Mouse (Mus musculus): ENCODE measurements around the gene Cdk9. TPM values are rescaled to one million over a fixed set of nuclear protein-coding genes. Genes with fewer than 3 reads are reported as not detected.

The Cdk9 gene
- polyA plus RNA-seq, 1 experiment = 109 TPM

- H3K9ac ChIP-seq (ENCODE audit: low read depth, poor library complexity, severe bottlenecking) = no peak overlapping the region
Observed at GRCm38 (mm10) chr2:32724149-32724548, 11.3 kb upstream of the Cdk9 start.

GRCm38 (mm10) chr2:32722581-32722980, 9.7 kb upstream of the Cdk9 start:
- TF ChIP-seq POLR2A (IDR thresholded peaks at IDR 0.05; ENCODE audit: insufficient read depth, low read length) (no peak), CTCF (IDR thresholded peaks at IDR 0.05; ENCODE audit: low read depth, low read length) (no peak), EP300 (IDR thresholded peaks at IDR 0.05; ENCODE audit: insufficient read depth, low read depth, low read length) (no peak)
- no peak overlapping the region for H3K4me3 ChIP-seq (ENCODE audit: low read depth, low read length)
- no peaks in the 10 kb centered on the region for H3K36me3 ChIP-seq (ENCODE audit: control insufficient read depth, insufficient read depth, low read length, poor library complexity, severe bottlenecking)
- H3K4me1 ChIP-seq (ENCODE audit: control insufficient read depth, insufficient read depth, low read length) = peaks cover 2% of the 10 kb centered on the region
- no peaks in the 10 kb centered on the region for H3K27me3 ChIP-seq (ENCODE audit: control insufficient read depth, insufficient read depth, low read length, poor library complexity, severe bottlenecking)
- H3K27ac ChIP-seq (ENCODE audit: insufficient read depth, low read length) = no peak overlapping the region
- no peaks in the 10 kb centered on the region for H3K9me3 ChIP-seq (replicated peaks; ENCODE audit: control insufficient read depth, insufficient read depth, low read length, poor library complexity, severe bottlenecking)
- no peak overlapping the region for H3K9ac ChIP-seq (ENCODE audit: low read depth, poor library complexity, severe bottlenecking)

More at GRCm38 (mm10) chr2:32724149-32724548, 11.3 kb upstream of the Cdk9 start:
- no peaks in the 10 kb centered on the region for H3K36me3 ChIP-seq (ENCODE audit: control insufficient read depth, insufficient read depth, low read length, poor library complexity, severe bottlenecking)
- H3K27ac ChIP-seq (ENCODE audit: insufficient read depth, low read length) = no peak overlapping the region
- H3K9me3 ChIP-seq (replicated peaks; ENCODE audit: control insufficient read depth, insufficient read depth, low read length, poor library complexity, severe bottlenecking) = no peaks in the 10 kb centered on the region
- no peak overlapping the region for H3K4me3 ChIP-seq (ENCODE audit: low read depth, low read length)
- H3K4me1 ChIP-seq (ENCODE audit: control insufficient read depth, insufficient read depth, low read length) = peaks cover 4% of the 10 kb centered on the region
- H3K27me3 ChIP-seq (ENCODE audit: control insufficient read depth, insufficient read depth, low read length, poor library complexity, severe bottlenecking) = no peaks in the 10 kb centered on the region
- TF ChIP-seq CTCF (IDR thresholded peaks at IDR 0.05; ENCODE audit: low read depth, low read length) (no peak), EP300 (IDR thresholded peaks at IDR 0.05; ENCODE audit: insufficient read depth, low read depth, low read length) (no peak), POLR2A (IDR thresholded peaks at IDR 0.05; ENCODE audit: insufficient read depth, low read length) (no peak)

GRCm38 (mm10) chr2:32722046-32722445, 9.2 kb upstream of the Cdk9 start:
- no peak overlapping the region for H3K9ac ChIP-seq (ENCODE audit: low read depth, poor library complexity, severe bottlenecking)
- H3K4me3 ChIP-seq (ENCODE audit: low read depth, low read length) = no peak overlapping the region
- H3K9me3 ChIP-seq (replicated peaks; ENCODE audit: control insufficient read depth, insufficient read depth, low read length, poor library complexity, severe bottlenecking) = no peaks in the 10 kb centered on the region
- H3K36me3 ChIP-seq (ENCODE audit: control insufficient read depth, insufficient read depth, low read length, poor library complexity, severe bottlenecking) = no peaks in the 10 kb centered on the region
- H3K4me1 ChIP-seq (ENCODE audit: control insufficient read depth, insufficient read depth, low read length) = peaks cover 2% of the 10 kb centered on the region
- TF ChIP-seq POLR2A (IDR thresholded peaks at IDR 0.05; ENCODE audit: insufficient read depth, low read length) (no peak), EP300 (IDR thresholded peaks at IDR 0.05; ENCODE audit: insufficient read depth, low read depth, low read length) (no peak), CTCF (IDR thresholded peaks at IDR 0.05; ENCODE audit: low read depth, low read length) (no peak)
- H3K27ac ChIP-seq (ENCODE audit: insufficient read depth, low read length) = no peak overlapping the region
- no peaks in the 10 kb centered on the region for H3K27me3 ChIP-seq (ENCODE audit: control insufficient read depth, insufficient read depth, low read length, poor library complexity, severe bottlenecking)

GRCm38 (mm10) chr2:32720681-32721229, 7.9 kb upstream of the Cdk9 start, which contains the start of gene Sh2d3c:
Gene Sh2d3c, plus strand, starts transcription at chr2:32721055.
- Histone ChIP-seq H3K36me3 (ENCODE audit: control insufficient read depth, insufficient read depth, low read length, poor library complexity, severe bottlenecking) (no peaks in the 10 kb centered on the region), H3K4me3 (ENCODE audit: low read depth, low read length) (no peak within 1 kb of the TSS), H3K9ac (ENCODE audit: low read depth, poor library complexity, severe bottlenecking) (0 out of 2 replicates have a peak within 1 kb of the TSS, but pooled peaks have one; percentile 1), H3K27me3 (ENCODE audit: control insufficient read depth, insufficient read depth, low read length, poor library complexity, severe bottlenecking) (no peaks in the 10 kb centered on the region), H3K9me3 (replicated peaks; ENCODE audit: control insufficient read depth, insufficient read depth, low read length, poor library complexity, severe bottlenecking) (no peaks in the 10 kb centered on the region), H3K4me1 (ENCODE audit: control insufficient read depth, insufficient read depth, low read length) (peaks cover 2% of the 10 kb centered on the region), H3K27ac (ENCODE audit: insufficient read depth, low read length) (no peak within 1 kb of the TSS)
- TF ChIP-seq POLR2A (IDR thresholded peaks at IDR 0.05; ENCODE audit: insufficient read depth, low read length) (no peak), CTCF (IDR thresholded peaks at IDR 0.05; ENCODE audit: low read depth, low read length) (no peak)

- Histone ChIP-seq H3K9ac (ENCODE audit: low read depth, poor library complexity, severe bottlenecking) (no peak overlapping the region), H3K4me3 (ENCODE audit: low read depth, low read length) (no peak overlapping the region), H3K9me3 (replicated peaks; ENCODE audit: control insufficient read depth, insufficient read depth, low read length, poor library complexity, severe bottlenecking) (no peaks in the 10 kb centered on the region), H3K27me3 (ENCODE audit: control insufficient read depth, insufficient read depth, low read length, poor library complexity, severe bottlenecking) (no peaks in the 10 kb centered on the region), H3K27ac (ENCODE audit: insufficient read depth, low read length) (no peak overlapping the region), H3K4me1 (ENCODE audit: control insufficient read depth, insufficient read depth, low read length) (peaks cover 2% of the 10 kb centered on the region), H3K36me3 (ENCODE audit: control insufficient read depth, insufficient read depth, low read length, poor library complexity, severe bottlenecking) (no peaks in the 10 kb centered on the region)
- TF ChIP-seq EP300 (IDR thresholded peaks at IDR 0.05; ENCODE audit: insufficient read depth, low read depth, low read length) = no peak
- no peak for TF ChIP-seq CTCF (IDR thresholded peaks at IDR 0.05; ENCODE audit: low read depth, low read length)
- TF ChIP-seq POLR2A (IDR thresholded peaks at IDR 0.05; ENCODE audit: insufficient read depth, low read length) = no peak
Observed at GRCm38 (mm10) chr2:32720053-32720452, 7.2 kb upstream of the Cdk9 start.

- H3K4me3 ChIP-seq (ENCODE audit: low read depth, low read length) = no peak overlapping the region
- no peak overlapping the region for H3K27ac ChIP-seq (ENCODE audit: insufficient read depth, low read length)
- peaks cover 6% of the 10 kb centered on the region for H3K4me1 ChIP-seq (ENCODE audit: control insufficient read depth, insufficient read depth, low read length)
- no peaks in the 10 kb centered on the region for H3K36me3 ChIP-seq (ENCODE audit: control insufficient read depth, insufficient read depth, low read length, poor library complexity, severe bottlenecking)
- no peaks in the 10 kb centered on the region for H3K27me3 ChIP-seq (ENCODE audit: control insufficient read depth, insufficient read depth, low read length, poor library complexity, severe bottlenecking)
- H3K9ac ChIP-seq (ENCODE audit: low read depth, poor library complexity, severe bottlenecking) = no peak overlapping the region
- TF ChIP-seq CTCF (IDR thresholded peaks at IDR 0.05; ENCODE audit: low read depth, low read length) = no peak
- no peak for TF ChIP-seq EP300 (IDR thresholded peaks at IDR 0.05; ENCODE audit: insufficient read depth, low read depth, low read length)
- no peak for TF ChIP-seq POLR2A (IDR thresholded peaks at IDR 0.05; ENCODE audit: insufficient read depth, low read length)
- H3K9me3 ChIP-seq (replicated peaks; ENCODE audit: control insufficient read depth, insufficient read depth, low read length, poor library complexity, severe bottlenecking) = no peaks in the 10 kb centered on the region
Observed at GRCm38 (mm10) chr2:32718761-32719160, 5.9 kb upstream of the Cdk9 start.

Data from ES-Bruce4 (cell line).